Mouse (Mus musculus) cerebellum, adult 11-12 months (tissue): Measurements from ENCODE around the gene Hist3h2ba.
"Not testable (repeated sequence)": the region's sequence is repeated elsewhere in the genome, so short reads cannot be mapped to it uniquely, and the experiment has no call there.

ENCODE experiments used
- DNase-seq: peaks from one replicate; pipeline ENCODE4 v3.0.0; 2022

The Hist3h2ba gene

DNA sequence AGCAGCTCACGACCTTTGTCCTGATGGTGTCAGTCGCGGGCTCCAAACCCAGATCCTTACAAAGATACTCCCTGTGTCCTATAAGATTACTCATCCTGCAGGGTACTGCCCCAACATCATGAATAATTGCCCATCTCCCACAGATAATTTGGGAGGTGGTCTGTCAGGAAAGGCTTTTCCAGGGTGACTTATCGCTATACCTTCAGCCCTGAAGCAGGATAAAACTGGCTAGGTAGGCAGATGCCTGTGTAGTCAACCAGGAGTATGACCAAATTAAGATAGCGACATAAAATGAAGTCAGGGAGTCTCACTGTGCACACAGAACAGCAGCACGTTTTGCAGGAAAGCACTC lies 9.7 kb upstream of the Hist3h2ba start:
- no peak for DNase-seq

DNA sequence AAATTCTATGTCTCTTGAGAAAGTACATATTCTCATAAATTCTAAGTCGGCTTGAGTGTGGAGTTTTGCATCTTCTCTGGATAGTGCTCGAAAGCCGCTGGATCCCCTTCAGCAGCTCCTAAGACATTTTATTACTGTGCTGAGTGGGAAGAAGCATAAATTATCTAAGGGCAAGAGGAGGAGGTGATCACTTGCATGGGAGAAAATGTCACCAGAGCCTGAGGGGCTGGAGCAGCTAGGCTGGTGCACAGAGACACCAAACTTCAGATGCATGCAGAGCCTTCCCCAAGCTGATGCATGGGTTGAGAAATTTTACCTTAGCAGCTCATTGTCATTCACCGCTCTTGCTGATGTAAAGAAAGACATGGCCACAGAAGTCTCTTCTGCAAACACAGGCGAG lies 4.6 kb upstream of the Hist3h2ba start:
- DNase-seq, result no peak

DNA sequence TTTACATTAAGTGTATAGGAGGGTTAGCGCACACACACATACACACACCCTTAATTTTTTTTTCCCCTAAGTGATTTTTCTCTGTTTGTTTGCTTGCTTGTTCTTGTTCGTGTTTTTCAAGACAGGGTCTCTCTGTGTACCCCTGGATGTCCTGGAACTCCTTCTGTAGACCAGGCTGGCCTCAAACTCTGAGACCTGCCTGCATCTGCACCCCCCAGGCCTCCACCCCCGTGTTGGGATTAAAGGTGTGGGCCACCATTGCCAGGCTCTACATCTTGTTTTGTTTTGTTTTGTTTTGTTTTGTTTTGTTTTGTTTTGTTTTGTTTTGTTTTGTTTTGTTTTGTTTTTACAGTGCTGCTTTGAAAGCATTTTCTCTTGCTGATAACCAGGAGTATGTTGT lies 1.4 kb upstream of the Hist3h2ba start:
- no peak for DNase-seq

DNA sequence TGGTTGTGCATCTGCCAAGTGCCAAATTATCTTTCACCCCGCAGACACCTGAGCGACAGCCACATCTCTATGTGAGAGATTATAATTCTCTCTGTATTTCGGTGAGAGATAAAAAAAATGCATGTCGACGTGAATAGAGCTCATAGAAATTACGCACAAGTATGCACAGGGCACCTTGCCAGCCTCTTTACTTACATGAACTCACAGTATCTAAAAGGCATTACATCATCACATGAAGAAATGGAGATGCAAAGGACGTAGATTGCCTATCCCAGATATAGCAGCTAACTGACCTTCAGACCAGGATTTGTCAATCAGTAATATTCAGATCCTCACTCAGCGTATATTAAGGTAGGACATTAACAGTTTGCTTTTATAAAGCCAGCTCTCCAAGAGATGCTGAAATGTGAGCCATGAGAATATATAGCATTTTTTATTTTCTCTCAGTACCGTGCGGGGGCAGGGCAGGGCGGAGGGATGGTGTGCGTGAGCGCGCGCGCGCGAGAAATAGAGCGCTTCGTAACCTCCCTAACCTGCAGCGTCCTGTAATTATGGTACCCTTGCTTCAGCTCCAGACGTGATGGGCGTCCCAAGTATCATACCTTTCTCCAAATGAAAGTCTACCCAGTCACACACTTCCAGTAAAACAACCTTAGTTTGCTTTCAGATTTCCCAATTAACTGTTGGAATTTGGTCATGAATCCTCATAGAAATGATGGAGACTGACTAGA lies 757 bp upstream of the Hist3h2ba start:
- peak; percentile 81 for DNase-seq

DNA sequence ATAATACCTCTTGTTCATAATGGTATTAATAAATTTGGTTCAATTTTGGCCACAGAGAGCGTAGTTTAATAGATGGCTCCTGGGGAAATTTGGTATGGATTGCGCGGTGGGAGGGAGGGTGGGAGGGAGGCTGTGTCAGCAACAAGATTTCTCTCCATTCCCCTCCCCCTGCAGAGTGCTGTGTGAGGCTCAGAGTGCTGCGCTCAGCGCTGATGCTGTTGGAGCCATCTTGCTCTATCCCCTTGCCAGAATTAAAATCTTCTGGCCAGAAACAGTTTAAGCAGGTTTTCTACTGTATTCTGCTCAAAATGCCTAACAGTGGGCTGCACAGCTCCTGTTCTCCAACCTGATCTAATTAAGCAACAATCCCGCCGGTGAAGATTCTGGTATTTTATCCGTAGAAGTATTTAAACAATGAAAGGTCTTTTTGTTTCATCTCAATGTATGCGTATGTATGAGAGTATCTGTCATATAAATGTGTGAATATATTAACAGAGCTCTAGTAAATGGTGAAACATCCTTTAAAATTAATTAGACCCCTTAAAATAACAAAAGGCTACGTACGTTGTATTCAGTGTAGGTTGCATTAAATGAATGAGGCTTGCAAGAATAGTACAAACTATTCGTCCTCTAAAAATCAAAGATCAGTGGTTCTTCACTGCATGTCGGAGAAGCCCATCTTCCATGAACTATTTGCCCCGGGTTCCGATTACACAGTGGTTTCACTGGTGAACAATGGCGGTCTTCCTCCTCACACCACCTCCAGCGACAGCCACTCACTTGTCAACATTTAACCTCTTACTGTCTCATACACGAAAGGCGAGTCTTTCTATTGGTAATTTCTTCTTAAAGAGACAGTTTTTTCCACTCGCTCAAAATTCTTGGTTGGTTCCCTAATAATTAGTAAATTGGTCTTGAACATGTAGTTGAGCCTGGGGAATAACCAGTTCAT lies 1.0 kb downstream of the Hist3h2ba start:
- DNase-seq, result peak; percentile 82

DNA sequence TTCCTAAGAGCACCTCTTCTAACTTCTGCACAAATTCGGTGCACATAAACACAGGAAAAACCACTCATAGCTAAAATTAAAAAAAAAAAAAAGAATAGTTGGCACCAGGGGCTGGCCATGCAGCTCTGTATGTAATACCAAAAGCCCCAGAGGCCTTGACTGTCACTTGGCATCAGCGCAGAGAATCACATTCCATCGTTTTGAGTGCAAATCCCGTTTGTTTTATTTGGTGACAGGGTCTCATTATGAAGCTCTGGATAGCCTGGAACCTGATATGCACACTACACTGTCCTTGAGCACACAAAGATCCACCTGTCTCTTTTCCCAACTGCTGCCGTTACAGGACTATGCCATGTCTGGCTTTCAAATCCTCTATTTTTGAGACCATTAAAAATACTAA lies 2.5 kb downstream of the Hist3h2ba start:
- DNase-seq, result no peak

DNA sequence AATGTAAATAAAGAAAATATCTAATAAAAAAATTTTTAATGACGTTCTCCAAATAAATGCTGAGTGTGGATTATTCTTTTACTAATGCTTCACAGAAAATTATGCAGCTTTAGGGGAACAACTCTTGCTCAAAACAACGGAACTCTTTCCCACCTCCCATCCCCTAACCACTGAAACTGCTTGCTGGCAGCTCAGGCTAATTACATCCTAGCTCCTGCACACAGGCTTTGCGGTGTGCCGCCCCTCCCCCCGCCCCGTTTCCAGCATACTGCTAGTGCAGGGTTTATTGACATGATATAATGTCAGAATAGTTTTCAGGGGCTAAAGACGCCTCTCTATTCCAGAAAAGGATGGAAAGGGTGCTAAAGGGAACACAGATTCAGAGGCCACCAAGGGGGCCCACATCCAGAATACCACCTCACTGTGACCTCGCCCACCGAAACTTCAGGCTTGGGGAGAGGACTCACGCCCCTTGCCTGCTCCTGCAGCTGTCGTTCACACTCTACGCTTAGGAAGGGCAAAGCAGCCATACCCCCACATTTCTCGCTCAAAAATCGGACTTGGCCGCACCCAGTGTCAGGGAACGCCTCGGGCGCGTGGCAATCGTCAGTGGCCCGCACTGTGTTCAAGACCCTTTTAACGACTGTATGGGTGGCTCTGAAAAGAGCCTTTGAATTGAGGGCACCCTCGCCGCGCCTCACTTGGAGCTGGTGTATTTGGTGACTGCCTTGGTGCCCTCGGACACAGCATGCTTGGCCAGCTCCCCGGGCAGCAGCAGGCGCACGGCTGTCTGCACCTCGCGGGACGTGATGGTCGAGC lies 4.8 kb downstream of the Hist3h2ba start:
- no peak for DNase-seq

DNA sequence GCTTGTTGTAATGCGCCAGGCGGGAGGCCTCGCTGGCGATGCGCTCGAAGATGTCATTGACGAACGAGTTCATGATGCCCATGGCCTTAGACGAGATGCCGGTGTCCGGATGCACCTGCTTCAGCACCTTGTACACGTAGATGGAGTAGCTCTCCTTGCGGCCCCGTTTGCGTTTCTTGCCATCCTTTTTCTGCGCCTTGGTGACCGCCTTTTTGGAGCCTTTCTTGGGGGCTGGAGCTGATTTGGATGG lies 5.4 kb downstream of the Hist3h2ba start:
- DNase-seq, result not testable (repeated sequence)

DNA sequence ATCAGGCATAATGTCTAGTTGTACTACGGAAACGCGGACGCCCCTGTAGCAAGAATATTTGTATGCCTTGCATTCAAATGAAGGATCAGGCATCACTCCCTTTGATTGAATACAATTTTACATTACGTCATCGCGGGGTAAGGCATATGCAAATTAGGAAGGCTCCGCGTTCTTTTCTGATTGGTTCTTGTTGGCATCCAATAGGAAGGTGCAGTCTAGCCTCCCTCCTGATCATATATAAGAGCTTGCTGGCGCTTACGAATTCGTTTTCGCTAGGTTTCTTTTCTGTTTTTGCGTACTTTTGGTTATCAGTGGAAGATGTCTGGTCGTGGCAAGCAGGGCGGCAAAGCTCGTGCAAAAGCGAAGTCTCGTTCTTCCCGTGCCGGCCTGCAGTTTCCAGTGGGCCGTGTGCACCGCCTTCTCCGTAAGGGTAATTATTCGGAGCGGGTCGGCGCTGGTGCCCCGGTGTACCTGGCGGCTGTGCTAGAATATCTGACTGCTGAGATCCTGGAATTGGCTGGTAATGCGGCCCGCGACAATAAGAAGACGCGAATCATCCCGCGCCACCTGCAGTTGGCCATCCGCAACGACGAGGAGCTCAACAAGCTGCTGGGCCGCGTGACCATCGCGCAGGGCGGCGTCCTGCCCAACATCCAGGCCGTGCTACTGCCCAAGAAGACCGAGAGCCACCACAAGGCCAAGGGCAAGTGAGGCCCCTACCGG lies 5.9 kb downstream of the Hist3h2ba start, which contains the start of the genes Hist3h2a and Trim17:
Gene Hist3h2a, plus strand, starts transcription at position 266 of the 723 bp plus-strand sequence.
Gene Trim17, plus strand, starts transcription at position 266 of the 723 bp plus-strand sequence.
- DNase-seq, result peak; percentile 94

DNA sequence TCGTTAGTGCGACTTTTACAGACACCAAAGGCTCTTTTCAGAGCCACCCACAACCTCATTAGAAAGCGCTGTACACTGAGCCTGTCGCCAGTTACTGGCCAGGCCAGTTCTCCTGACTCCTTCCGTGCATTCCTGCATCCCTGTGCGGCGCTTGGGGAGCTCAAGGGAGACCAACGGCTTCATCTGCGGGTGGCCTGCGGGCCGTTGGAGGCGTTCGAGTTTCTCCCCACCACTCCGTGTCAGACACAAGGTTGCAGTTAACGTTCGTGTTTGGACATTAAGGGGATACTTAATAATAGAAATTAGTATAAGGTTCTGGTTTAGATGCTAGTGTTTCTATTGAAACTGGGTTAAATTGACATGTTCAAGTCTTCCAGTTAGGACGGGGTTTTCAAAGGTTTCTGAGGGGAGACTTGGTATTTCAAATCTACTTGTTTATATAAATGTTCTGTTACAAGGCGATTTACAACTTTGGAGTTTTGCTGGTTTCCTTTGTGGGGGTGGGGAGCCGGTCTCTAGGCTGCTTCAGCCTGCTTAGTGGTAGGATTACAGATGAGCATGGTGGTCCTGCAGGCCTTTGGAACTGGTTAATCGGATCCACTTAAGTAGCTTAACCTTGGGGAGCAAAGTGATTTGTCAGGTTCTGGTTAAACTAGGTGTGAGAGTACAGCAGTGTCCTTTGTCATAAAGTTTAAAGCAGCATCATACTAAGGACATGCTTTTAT lies 6.6 kb downstream of the Hist3h2ba start:
- no peak for DNase-seq

DNA sequence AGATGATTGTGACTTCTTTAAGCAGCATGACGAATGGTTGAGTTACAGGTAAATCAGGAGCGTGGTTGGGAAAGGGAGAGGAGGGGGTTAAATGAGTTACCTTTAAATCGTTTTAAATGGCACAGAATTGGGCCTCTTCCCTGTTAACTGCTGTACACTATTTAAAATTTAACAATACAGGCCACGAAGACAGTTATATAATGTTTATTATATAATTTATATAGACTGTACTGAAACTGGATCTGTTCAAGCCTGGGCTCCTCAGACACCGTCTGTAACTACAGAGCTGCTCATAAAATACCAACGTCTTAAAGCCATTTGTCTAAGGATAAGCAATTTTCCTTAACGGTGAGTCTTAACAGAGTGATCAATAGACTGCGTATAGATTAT lies 7.1 kb downstream of the Hist3h2ba start:
- no peak for DNase-seq

DNA sequence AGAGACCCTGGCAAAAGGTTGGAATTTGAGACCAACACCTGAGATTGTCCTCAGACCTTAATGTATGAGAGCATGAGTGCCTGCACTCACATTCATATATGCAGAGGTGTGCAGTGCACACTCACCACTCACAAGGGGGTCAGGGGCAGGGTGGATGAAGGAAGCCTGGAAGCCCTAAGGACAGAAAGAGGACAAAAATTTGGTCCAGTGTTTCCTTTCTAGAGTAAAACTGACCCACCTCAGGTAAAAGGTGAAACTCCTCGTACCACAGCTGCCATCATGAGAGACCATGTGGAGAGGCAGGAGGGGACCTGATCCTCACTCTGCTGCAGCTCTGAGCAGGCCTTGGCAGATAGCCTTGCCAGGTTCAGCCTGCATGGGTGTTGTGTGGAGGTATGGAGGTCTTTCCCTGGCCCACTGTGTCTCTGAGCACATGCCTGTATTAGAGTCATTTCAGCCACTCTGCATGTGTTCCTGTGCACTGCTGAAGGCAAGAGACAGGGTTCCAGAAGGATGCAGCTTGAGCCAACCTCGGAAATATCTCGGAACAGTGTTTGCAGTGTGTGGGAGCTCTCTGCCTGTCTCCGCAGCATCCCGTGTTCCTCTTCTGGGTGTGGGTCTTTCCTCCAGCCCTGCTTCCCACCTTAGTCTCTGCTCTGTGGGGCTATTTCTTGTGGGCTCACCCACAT lies 8.7 kb downstream of the Hist3h2ba start:
- peak; percentile 64 for DNase-seq

DNA sequence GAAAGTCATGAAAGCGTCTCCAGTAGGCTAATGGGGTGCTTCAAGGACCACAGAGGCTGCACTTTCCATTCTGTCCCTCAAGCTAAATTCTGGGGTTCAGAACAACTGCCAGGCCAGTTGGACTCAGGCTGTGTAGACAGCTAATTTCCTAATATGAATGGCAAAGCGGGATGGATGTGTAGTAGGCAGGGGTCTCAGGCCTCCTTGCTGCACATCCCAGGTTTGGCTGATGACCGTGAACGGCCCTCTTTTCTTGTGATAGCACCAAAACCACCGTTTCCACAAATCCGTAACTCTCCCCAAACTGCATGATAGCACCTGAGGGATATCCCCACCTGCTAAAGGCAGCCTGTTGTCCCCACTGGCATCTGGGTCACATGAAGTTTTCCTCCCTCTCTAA lies 9.8 kb downstream of the Hist3h2ba start:
- no peak for DNase-seq

DNA sequence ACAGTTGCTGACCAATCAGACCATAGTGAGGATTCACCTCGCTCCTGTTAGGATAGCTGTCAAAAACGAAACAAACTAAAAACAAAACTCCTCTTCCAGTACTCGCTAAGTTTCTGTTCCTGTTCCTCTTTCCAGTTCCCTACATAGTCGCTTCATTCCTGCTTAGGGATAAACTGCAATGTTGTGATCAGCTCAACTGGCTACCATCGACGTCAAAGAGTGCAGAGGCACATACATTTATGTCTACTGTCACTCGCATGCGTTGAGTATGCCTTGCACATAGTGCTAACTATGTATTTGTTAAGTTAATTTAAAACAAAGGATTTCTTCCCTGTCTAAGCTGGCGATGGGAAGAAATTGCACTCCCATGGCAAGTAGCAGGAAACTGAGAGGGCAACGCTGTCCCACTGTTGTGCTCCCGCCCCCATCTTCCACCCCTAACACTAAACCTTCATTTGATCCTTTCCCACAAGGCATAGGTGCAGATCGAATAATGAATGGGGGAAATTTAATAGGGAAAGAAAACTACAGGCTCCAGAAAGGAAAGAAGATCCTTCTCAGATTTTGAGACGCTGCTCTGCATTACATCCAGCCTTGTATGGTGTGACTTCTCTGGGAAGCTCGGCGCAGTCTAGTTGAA lies 10.6 kb downstream of the Hist3h2ba start:
- DNase-seq, result no peak

DNA sequence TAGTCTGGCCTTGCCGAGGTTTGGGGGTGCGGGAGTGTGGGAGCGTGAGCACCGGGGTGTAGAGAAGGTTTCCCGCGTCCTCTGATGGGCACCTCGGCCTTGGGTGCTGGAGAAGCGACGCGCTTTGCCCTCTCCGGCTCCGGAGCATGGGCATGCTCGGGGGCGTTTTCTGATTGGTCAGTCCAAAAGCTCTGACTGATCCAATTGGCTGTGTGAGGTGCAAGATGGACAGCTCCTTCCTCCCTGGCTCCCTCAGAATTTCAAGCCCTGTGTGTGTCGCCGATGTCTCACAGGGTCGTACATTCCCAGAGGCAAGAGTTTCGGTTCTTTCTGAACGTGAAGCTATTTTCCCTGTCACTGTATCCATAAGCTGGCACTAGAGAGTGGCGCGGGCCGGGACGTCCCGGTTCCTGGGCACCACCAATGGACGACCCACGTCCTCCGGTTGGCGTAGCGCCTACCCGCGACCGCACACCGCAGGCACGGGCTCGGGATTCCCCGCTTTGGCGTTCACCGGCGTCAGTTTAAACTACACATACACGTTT lies 11.3 kb downstream of the Hist3h2ba start:
- DNase-seq, result peak; percentile 94

DNA sequence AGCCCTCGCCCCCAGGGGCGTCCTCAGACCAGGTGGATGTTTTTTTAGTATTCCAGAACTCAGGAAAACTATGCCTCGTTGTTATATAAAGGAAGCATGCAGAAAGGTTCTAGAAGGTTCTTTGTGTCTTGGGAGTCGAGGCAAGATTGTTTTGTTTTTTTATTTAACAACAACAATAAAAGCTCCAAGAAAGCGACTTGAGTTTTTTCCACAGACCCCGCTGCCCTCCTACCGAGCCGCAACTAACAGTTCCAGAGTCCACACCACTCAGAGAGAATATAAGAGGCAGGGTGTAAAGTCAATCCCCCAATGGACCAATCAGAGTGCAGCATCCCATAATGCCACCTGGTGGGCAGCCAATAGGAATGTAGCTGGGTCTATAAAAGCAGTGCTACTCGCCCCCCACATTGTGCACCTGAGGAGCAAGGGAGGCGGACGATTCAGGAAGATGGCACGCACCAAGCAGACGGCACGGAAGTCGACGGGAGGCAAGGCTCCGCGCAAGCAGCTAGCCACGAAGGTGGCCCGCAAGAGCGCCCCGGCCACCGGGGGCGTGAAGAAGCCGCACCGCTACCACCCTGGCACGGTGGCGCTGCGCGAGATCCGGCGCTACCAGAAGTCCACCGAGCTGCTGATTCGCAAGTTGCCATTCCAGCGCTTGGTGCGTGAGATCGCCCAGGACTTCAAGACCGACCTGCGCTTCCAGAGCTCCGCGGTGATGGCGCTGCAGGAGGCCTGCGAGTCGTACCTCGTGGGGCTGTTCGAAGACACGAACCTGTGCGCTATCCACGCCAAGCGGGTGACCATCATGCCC lies 12.9 kb downstream of the Hist3h2ba start:
- DNase-seq, result peak; percentile 61

DNA sequence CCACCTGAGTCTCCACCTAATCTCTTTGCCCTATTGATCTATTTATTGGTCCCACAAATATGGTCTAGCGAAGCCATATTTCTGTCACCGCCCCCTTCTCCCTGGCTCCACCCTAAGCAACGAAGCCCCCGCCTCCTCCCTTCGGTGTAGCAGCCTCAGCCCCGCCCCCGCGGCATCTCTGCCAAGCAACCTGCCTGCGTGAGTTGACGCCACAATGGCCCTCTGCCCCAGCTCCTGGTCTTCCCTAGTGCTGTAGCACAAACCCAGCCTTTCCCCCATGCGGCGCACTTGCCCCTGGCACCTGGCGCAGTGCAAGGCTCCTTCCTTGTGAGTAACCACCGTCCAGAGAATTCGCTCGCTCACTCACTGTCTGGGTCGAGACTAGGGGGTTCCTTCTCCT lies 14.8 kb downstream of the Hist3h2ba start:
- no peak for DNase-seq

DNA sequence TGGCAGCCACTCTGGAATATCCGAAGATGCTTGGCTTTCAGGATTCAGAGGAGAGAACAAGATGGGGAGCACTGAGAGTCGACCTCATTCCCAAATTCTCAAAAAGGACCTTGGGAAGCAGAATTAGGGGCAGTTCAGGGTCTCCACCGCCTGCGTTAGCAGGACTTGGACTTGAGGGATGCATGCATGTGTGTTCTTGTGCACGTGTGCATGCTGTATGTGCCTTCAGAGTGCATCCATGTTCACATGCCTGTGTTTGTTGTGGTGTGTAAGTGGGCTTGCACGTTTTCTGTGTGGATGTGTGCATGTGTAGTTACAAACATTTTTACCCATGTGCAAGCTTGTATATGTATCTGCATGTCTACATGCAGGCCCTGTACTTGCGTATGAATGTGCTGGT lies 15.5 kb downstream of the Hist3h2ba start:
- DNase-seq, result no peak

DNA sequence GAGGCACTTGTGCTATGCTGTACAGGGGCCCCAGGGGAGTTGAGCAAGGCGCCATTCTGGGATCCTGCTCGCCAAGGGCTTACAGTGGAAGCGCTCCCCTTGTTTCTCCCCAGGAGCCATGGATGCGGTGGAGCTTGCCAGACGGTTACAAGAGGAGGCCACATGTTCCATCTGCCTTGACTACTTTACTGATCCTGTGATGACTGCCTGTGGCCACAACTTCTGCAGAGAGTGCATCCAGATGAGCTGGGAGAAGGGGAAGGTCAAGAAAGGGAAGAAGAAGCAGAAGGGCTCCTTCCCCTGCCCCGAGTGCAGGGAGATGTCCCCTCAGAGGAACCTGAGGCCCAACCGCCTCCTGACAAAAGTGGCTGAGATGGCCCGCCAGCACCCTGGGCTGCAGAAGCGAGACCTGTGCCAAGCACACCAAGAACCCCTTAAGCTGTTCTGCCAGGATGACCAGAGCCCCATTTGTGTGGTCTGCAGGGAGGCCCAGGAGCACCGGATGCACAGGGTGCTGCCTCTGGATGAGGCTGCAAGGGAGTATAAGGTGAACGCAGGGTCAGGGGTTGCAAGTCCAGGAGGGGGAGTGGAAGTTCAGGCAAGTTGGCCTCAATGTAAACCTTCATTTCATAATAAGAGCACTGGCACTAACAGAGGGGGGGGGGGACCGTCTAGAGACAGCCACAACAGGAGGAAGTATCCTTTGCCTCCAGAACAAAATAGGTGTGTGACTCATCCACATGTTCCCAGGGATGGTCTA lies 16.5 kb downstream of the Hist3h2ba start:
- DNase-seq, result peak; percentile 19
